Mouse (Mus musculus): ENCODE measurements at regions not wholly inside any gene's neighbourhood (a gene's known extent, or its start where the extent isn't known, plus 50 kb on each side); places are given as distances from the start of the nearest gene placed in this dataset.

- no peak for DNase-seq (ENCODE audit: low spot score in 2 of 2)
Observed at GRCm38 (mm10) chr13:40652916-40653315, 85.3 kb downstream of the Tfap2a start.

DNA sequence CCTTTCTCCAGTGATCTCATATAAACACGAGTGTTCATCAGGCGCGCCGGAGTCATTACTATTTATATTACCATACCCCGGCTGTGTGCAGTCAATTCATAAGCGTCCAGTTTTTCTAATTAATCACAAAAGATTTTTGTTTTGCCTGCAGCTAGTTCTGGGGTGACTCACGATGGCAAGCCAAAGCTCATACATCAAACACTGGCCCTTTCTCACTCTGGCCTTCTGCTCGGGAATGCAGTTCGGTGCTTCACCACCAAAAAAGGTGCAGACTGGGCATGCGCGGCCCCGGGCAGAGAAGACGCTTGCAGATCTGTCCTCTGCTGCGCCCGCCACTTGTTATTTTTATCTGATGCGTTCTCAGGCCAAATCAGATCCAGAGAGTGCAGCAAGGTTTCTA is 87.1 kb downstream of the Tfap2a start:
- peak in 1 of 2 experiments; percentile 3 for DNase-seq (ENCODE audit: low spot score in 2 of 2)

- DNase-seq (ENCODE audit: low spot score in 2 of 2): no peak
Observed at GRCm38 (mm10) chr13:40650036-40650709, 88.0 kb downstream of the Tfap2a start.

- no peak for DNase-seq (ENCODE audit: low spot score in 2 of 2)
Observed at GRCm38 (mm10) chr13:40649096-40650035, 88.8 kb downstream of the Tfap2a start.

- no peak for DNase-seq (ENCODE audit: low spot score in 2 of 2)
Observed at GRCm38 (mm10) chr13:40646131-40646530, 92.0 kb downstream of the Tfap2a start.

- no peak for DNase-seq (ENCODE audit: low spot score in 2 of 2)
Observed at GRCm38 (mm10) chr13:40645646-40646045, 92.5 kb downstream of the Tfap2a start.

DNA sequence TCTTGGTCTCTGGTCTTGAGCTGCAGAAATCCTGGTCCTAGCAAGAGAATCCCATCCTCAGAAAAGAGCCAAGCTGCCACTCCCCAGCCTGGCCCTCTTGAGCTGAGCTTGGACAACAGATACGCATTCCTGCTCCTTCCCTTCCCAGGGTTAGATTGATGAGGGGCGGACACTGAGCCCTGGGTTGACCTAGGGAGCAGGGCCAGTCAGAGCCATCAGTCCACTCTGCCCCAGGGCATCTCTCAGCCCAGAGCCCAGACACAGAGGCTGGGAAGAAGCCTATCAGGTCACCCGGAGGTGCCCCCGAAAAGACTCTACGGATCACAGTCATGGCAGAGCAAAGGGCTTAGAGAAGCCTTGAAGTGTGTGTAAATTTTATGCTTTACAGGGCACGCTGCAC is 95.2 kb downstream of the Tfap2a start:
- no peak for DNase-seq (ENCODE audit: low spot score in 2 of 2)

- DNase-seq (ENCODE audit: low spot score in 2 of 2): no peak
Observed at GRCm38 (mm10) chr13:40637269-40637668, 100.9 kb downstream of the Tfap2a start.

DNA sequence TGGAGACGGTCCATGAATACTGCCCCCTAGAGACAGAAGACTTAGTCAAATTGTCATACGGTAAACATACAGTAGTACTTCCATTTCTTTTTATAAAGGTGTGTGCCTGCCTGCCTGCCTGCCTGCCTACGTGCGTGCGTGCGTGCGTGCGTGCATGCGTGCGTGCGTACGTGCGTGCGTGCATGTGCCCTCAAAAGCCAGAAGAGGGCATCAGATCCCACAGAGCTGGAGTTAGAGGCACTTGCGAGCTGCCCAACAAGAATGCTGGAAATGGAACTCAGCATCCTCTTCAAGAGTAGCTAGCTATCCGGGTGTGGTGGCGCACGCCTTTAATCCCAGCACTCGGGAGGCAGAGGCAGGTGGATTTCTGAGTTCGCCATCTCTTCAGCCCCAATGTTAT is 120.3 kb downstream of the Tfap2a start:
- no peak for DNase-seq (ENCODE audit: low spot score in 2 of 2)

DNA sequence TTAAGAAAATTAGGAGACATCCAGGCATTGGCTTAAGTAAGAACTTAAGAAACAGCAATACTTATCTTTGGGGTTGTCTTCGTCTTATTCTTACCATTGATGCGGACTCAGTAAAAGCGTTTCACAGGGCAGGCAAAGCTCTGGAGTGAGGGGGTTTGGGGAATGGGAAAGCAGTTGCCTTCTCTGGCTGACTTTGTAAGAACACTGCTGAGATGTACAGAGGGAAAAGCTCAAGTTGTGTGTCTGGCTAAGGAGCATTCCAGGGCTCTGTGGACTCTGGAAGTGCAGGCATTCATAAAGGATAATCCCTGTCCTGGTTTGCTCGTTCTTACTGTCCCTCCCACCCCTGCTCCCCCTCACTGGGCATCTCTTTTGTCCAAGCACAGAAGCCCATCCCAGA is 129.7 kb downstream of the Tfap2a start:
- no peak for DNase-seq (ENCODE audit: low spot score in 2 of 2)

GRCm38 (mm10) chr13:40606405-40607271 is 131.5 kb downstream of the Tfap2a start:
- DNase-seq (ENCODE audit: low spot score in 2 of 2): no peak

DNA sequence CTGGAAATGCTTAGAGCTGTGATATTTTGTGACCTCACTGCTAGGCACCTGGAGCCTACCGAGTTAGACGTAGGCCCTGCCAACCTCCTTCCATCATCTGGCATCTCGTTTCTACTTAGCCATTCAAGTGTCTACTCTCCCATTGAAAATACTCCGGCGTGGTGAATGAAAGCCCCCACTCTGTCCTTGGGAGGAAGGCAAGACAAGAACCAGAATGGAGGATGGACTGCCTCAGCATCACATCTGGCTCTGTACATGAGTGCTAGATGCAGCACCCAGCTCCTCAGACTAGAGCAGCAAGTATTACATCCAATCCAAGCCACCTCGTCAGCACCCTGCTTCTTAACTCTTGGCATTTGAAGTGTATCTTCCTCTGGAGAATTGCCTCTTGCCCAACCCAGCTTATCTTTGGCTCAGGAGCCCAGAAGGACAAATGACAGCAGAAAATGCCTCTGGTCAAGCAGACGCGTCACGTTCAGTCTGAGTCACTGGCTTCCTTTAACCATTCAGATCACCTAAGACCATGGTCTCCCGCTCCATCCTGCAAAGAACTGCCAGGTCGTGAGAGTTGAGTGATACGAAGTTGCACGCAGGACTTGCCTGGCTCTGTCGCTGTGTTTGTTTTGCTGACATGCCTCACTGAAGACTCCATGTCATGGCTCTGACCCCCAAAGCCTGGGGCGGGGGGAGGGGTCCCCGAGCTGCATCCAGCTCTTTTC is 132.3 kb downstream of the Tfap2a start:
- no peak for DNase-seq (ENCODE audit: low spot score in 2 of 2)

DNA sequence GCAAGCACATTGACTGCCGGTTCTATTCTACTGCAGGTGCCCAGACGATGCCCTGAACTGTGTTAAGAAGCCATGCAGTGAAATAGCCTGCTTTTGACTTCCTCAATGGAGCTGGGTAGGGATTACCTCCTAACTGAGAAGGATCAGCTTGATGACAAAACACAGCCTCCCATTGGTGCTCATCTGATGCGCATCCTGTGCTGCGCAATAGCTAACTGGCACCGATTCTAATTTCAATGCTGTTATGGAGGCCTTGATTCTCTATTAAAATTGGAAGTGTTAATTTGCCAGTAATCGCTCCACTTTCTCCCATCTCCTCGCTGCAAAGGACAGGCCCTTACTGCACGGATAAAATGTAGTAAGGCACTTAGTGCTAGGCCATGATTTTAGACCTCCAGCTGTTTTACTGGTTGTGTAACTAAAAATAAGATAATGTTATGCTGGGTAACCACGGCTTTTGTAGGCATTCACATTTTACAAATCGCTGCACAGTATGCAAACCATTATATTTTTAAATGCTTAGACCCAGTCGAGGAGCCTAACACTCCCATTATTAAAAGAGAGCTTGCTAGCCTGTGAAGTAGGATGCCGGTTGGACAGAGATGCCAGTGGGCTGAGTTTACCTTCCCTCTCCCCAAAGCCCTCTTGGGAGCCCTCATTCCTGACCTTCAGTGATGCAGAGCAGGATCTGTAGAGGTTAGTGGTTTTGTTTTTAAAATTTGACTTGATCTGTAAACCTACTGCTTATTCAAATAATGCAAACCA is 163.0 kb downstream of the Tfap2a start:
- no peak for DNase-seq (ENCODE audit: low spot score in 2 of 2)

- no peak for DNase-seq (ENCODE audit: low spot score in 2 of 2)
Observed at GRCm38 (mm10) chr13:40569461-40569860, 168.7 kb downstream of the Tfap2a start.

- DNase-seq (ENCODE audit: low spot score in 2 of 2): no peak
Observed at GRCm38 (mm10) chr13:40567821-40568220, 170.4 kb downstream of the Tfap2a start.

DNA sequence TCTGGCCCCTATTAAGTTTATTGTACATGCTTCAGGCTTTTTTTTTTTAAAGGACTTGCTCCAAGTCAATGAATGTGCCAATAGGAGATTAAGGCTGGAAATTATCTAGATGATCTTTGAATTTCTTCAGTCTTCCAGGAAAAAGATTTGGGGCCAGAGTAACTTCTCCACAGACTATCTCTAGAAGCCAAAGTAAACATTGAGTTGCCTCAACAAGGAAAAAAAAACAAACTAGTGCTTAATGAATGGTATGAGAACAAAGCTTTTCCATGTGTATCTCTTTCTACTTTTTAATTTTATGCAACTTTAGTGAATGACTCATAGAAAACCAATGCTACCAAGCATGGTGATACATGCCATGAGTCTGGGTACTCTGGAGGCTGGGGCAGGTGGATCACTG is 173.8 kb downstream of the Tfap2a start:
- DNase-seq (ENCODE audit: low spot score in 2 of 2): no peak

GRCm38 (mm10) chr13:40554368-40554767 is 183.8 kb downstream of the Tfap2a start:
- DNase-seq (ENCODE audit: low spot score in 2 of 2): no peak

GRCm38 (mm10) chr13:40525501-40525900 is 164.3 kb upstream of the Ofcc1 start:
- no peak for DNase-seq (ENCODE audit: low spot score in 2 of 2)

GRCm38 (mm10) chr13:40523115-40523514 is 161.9 kb upstream of the Ofcc1 start:
- no peak for DNase-seq (ENCODE audit: low spot score in 2 of 2)

DNA sequence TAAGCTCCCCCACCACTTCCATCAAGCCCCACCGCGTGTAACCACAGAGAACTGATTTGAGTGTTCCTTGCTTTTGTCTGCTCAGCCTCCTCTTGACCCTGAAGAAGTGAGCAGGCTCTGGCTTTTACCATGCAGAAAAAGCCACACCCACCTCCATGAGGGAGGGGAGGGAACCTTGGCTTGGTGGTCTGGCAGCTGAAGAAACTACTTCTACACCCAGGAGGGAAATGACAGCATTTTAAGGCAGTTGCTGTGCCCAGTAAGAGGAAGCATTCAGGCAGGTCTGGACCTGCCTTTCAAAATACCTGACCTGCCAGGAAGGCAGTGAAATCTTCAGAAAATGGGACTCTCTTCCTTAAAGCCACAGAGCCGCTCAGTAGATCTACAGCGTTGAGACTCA is 156.9 kb upstream of the Ofcc1 start:
- DNase-seq (ENCODE audit: low spot score in 2 of 2): no peak

Data from gastrocnemius, adult 8-10 months (tissue).